Mouse (Mus musculus) bone marrow, adult 2 months (tissue): ENCODE measurements around the gene Rptor.

Experiments
- CTCF ChIP-seq: fragments of 200-500 bp; IDR thresholded peaks from 2 replicates; pipeline ENCODE4 v1.5.1; 2011; ENCODE audit warnings: low read length, control low read depth; ENCODE audit not compliant: control insufficient read depth, insufficient read depth
- POLR2A ChIP-seq: fragments of 200-500 bp; IDR thresholded peaks from 2 replicates; pipeline ENCODE4 v1.6.1; 2011; ENCODE audit warnings: low read depth, mild to moderate bottlenecking, control low read depth, low read length, borderline replicate concordance; ENCODE audit not compliant: control insufficient read depth

DNA sequence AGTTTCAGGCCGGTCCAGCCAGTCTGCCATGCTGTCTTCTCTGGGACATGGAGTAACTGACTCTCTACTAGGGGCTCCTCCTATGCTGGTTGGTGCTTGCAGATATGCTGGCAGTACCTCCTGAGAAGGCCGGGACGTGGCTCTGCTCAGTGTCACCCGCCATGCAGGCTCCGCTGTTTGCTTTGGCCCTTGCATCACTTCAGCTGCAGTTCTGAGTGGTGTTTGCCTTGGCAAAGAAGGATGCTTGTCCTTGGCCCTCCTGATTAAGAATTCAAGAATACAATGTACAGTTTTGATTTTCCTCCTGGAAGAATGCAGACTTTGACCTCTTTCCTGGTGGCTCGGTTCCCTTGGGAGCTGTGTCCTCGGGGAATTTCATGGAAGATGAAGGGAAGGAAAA lies 342.6 kb downstream of the Rptor start:
- TF ChIP-seq CTCF (no peak), POLR2A (no peak)
